Mouse (Mus musculus) erythroblast, embryonic 14.5 days (primary cell): ENCODE measurements around the gene Rbfox2. TPM values are rescaled to one million over a fixed set of nuclear protein-coding genes. Genes with fewer than 3 reads are reported as not detected.
A peak's percentile ranks its signal among the peaks of the same experiment; 100 is the strongest.

ENCODE experiments used
- H3K27me3 ChIP-seq: 2 replicates; pipeline ENCODE4 v1.6.1; 2012; ENCODE audit warnings: inconsistent platforms; ENCODE audit not compliant: control insufficient read depth
- H3K36me3 ChIP-seq: 2 replicates; pipeline ENCODE4 v1.6.1; 2012; ENCODE audit warnings: mild to moderate bottlenecking, inconsistent platforms; ENCODE audit not compliant: control insufficient read depth
- H3K4me1 ChIP-seq: 2 replicates; pipeline ENCODE4 v1.6.1; 2012; ENCODE audit warnings: inconsistent platforms; ENCODE audit not compliant: control insufficient read depth
- H3K4me3 ChIP-seq: replicated peaks from 2 replicates; pipeline ENCODE3; 2012; ENCODE audit warnings: moderate library complexity, mild to moderate bottlenecking, inconsistent platforms
- H3K9me3 ChIP-seq: 2 replicates; pipeline ENCODE4 v1.6.1; 2012; ENCODE audit warnings: low read length, inconsistent platforms, mixed read lengths; ENCODE audit not compliant: control insufficient read depth
- GATA1 ChIP-seq: IDR thresholded peaks from 2 replicates; pipeline ENCODE4 v1.6.1; 2012; ENCODE audit warnings: low read length, inconsistent platforms, mixed read lengths
- TAL1 ChIP-seq: IDR thresholded peaks from 3 replicates; pipeline ENCODE4 v1.6.1; 2012; ENCODE audit warnings: low read length, inconsistent platforms, mixed read lengths
- polyA plus RNA-seq: library from polyadenylated mRNA; stranded (reverse); fragments of >175 nt; gene quantifications from 2 replicates; pipeline ENCODE4 v1.2.3, GENCODE M21; 2012

Rbfox2 gene
- polyA plus RNA-seq, 1 experiment, result not detected

DNA sequence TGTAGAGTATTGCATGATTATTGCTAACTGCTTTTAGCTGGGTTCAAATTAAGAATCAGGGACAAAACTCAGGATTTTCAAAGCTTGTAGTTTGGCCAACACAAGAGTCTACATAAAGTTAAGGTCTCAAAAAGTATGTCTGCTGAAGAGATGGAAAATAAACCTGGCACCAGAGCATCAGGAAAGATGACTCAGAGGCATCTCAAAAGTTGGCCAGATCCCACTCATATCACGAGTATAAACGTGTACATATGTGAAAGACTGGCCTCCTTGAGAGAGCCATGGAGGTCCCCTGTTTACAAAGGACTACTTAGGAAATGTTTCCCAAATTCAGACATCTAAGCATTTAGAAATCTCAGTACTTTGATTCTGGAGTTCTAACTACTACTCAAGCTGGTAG is 138.0 kb downstream of the Rbfox2 start:
- H3K9me3 ChIP-seq, result no peaks in the 10 kb centered on the region
- H3K27me3 ChIP-seq, result no peaks in the 10 kb centered on the region
- no peaks in the 10 kb centered on the region for H3K4me1 ChIP-seq
- no peaks in the 10 kb centered on the region for H3K36me3 ChIP-seq
- H3K4me3 ChIP-seq, result no peak overlapping the region
- TF ChIP-seq TAL1, result no peak
- TF ChIP-seq GATA1, result no peak

DNA sequence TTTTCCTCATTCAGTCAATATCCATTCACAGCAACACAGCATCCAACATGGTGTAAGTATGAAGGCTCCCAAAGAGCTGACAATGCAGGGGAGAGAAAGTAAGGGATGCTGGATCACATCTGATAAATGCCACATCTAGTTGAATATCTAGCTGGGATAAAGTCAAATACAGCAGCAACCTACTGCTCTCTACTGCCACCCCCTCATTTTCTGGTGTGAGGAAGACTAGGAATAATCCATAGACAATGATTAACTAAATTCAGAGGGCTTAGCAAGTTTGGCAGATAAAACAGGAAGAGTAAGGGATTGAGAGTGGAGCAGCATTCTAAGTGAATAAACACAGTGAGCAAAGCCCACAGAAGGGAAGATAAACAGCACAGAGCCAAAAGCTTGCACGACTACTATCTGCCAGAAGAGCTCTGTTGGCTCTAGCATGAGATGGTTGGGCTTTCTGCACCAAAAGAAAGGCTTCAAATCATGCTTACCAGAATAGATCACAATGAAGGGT is 140.5 kb downstream of the Rbfox2 start:
- Histone ChIP-seq H3K27me3 (no peaks in the 10 kb centered on the region), H3K36me3 (no peaks in the 10 kb centered on the region), H3K9me3 (no peaks in the 10 kb centered on the region), H3K4me3 (no peak overlapping the region), H3K4me1 (no peaks in the 10 kb centered on the region)
- no peak for TF ChIP-seq TAL1
- TF ChIP-seq GATA1, result no peak

DNA sequence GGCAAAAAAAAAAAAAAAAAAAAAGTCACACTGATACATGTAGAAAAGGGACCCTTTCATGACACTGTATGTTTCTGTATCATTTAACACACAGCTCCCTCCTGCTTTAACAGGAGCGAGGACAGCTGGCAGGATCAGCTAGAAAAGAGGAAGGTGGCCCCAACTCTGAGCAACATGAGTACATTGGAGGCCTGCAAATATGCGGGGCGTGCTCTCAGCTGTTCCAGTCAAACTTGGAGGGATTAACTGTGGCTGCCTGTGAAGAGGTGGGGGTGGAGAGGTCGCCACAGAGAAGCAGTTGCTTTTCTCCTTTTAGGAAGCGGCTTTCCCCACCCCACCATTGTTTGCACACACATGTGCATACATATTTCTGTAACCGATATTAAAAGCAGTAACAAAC is 143.5 kb downstream of the Rbfox2 start:
- no peaks in the 10 kb centered on the region for H3K27me3 ChIP-seq
- no peaks in the 10 kb centered on the region for H3K36me3 ChIP-seq
- no peak overlapping the region for H3K4me3 ChIP-seq
- H3K9me3 ChIP-seq, result no peaks in the 10 kb centered on the region
- no peak for TF ChIP-seq GATA1
- no peak for TF ChIP-seq TAL1
- H3K4me1 ChIP-seq, result no peaks in the 10 kb centered on the region

DNA sequence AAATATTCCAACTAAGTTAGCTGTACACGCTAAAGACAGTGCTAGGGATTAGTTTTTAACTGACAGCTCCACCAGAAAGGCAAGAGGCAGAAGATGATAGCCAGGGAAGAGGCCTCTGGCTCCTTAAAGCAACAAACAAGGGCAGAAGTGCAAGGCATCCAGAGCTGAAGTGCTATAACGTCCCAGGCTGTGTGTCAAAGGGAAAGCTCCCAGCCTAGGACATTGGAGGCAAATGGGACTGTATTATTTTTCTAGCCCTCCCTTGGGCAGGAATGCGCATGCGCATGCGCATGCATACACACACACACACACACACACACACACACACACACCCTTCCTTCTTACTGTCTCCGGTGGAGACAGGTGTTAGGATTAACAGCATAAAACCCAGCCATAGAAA is 143.9 kb downstream of the Rbfox2 start:
- TF ChIP-seq GATA1, result no peak
- TF ChIP-seq TAL1, result no peak
- Histone ChIP-seq H3K4me1 (no peaks in the 10 kb centered on the region), H3K9me3 (no peaks in the 10 kb centered on the region), H3K4me3 (no peak overlapping the region), H3K27me3 (no peaks in the 10 kb centered on the region), H3K36me3 (no peaks in the 10 kb centered on the region)

DNA sequence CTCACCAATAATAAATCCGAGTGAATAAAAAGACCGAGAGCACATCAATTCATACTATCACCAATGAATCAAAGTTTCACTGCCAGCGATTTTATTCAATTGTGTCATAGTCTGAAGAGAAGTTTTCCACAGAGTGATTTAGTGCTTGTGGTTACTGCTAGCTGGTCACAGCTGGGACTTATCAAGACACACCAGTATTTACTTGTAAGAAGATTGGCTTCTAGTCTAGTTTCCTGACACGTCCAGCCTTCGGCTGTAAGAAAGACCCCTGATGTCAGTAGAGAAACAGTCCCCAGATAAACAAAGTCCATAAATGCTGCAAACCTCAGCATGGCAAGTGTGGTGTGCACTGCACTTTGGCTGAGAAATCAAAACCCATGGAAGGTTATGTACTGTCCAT is 145.4 kb downstream of the Rbfox2 start:
- no peak for TF ChIP-seq GATA1
- Histone ChIP-seq H3K27me3 (no peaks in the 10 kb centered on the region), H3K4me1 (no peaks in the 10 kb centered on the region), H3K9me3 (no peaks in the 10 kb centered on the region), H3K36me3 (no peaks in the 10 kb centered on the region), H3K4me3 (no peak overlapping the region)

DNA sequence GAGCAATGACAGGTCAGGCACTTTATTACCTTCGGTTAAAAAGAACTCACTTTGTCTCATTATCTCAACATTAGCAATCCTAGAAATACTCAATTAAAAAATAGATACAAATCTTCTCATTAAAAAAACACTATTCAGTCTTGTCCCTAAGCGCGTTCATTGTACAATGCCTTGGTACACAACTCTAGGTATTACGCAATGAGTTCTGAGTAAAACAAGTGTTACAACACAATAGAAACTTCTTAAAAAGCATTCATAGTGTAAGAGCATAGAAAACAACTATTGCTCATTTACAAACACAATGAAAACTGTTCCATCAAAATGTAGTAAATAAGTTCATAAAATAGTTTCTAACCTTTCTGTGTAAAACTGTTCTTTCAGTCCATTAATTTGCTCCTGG is 146.0 kb downstream of the Rbfox2 start:
- Histone ChIP-seq H3K4me1 (no peaks in the 10 kb centered on the region), H3K9me3 (no peaks in the 10 kb centered on the region), H3K27me3 (no peaks in the 10 kb centered on the region), H3K4me3 (no peak overlapping the region), H3K36me3 (no peaks in the 10 kb centered on the region)
- TF ChIP-seq GATA1 (no peak), TAL1 (no peak)

DNA sequence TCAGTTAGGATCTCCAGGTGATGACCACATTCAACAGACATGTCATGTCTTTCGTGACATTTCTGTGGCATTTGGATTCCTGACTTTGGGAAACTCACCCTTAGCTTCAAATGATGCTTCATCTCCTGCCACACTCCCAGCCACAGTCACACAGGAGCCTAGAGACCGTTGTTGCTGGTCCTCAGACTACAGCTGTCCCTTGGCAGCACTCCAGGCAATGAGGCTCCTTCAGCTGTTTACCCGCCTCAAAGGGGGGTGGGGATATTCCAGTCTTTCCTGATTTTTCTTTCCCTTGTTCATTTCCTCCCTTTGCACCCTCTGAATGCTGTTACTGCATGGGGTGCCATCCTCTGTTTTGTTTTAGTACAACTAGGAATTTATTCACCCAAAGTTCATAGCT is 150.3 kb downstream of the Rbfox2 start:
- Histone ChIP-seq H3K36me3 (no peaks in the 10 kb centered on the region), H3K9me3 (no peaks in the 10 kb centered on the region), H3K4me3 (no peak overlapping the region), H3K4me1 (peaks cover 2% of the 10 kb centered on the region), H3K27me3 (peaks cover 17% of the 10 kb centered on the region)
- TF ChIP-seq GATA1 (no peak), TAL1 (no peak)

DNA sequence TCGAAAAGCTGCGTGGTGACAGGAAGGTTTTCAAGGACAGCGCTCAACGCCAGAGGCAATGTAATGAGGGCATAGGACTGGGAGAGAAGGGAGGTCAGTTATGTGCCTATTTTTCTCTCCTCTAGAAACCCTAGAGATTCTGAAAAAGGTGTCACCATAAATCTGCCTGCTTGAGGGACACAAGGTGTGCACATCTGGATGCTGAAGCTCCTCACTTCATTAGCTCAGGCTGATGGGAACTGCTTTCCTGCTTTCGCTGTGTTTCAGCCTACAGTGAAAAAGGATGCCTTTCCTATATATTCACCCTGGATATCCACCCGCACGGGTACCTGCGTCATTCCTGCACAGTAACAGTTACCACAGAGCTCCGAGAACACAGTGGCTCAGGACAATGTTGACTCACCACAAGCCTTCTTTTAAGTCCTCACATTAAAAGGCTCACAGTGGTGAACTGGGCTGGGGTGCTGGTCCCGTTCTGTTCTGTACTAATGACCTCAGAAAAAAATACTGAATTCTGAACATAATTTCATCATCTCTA is 152.5 kb downstream of the Rbfox2 start:
- H3K4me1 ChIP-seq, result peaks cover 2% of the 10 kb centered on the region

DNA sequence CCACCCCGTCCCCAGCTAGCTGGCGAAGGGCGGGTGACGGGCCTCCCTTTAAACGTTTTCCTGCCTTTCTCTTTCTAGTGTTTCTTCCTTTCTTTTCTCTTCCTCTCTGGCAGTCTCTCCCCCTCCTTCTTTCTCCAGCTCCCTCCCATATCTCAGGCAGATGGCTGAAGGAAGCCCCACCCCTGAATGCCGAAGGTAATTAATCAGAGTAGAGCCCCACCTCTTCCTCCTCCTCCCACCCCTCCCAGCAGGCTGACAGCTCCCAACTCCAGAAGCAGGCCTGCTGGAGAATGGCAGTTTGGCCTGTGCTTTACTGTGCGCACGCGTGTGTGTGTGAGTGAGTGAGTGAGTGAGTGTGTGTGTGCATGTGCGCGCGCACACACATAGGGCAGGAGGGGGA is 153.2 kb downstream of the Rbfox2 start:
- Histone ChIP-seq H3K9me3 (no peaks in the 10 kb centered on the region), H3K36me3 (no peaks in the 10 kb centered on the region), H3K27me3 (peaks cover 17% of the 10 kb centered on the region), H3K4me3 (peak overlapping the region; percentile 50), H3K4me1 (peaks cover 2% of the 10 kb centered on the region)
- TF ChIP-seq TAL1 (no peak), GATA1 (no peak)

More for the DNA sequence above, 152.5 kb downstream of the Rbfox2 start:
- Histone ChIP-seq H3K4me3 (no peak overlapping the region), H3K9me3 (no peaks in the 10 kb centered on the region), H3K27me3 (peaks cover 17% of the 10 kb centered on the region), H3K36me3 (no peaks in the 10 kb centered on the region)
- TF ChIP-seq GATA1 (no peak), TAL1 (no peak)

DNA sequence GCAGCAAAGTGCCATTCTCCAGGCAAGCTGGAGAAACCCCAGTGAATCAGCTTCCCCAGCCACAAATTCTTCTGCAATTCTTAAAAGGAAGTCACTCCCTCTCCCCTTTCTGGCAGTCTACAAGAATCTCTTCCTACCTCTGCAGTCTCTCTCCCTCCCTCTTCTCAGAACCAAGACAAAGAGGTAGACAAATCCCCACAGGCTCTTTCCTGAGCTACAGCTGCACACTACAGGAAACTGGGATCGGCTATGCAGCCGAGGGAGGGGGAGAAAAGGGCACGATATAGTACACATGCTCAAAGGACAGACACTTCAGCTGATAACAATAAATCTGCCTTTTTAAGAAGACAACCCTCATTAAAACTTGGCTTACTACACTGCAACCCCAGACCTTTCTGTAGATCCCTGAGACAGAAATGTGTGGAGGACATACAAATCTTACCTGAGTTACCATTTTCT is 153.7 kb downstream of the Rbfox2 start:
- peak overlapping the region; percentile 50 for H3K4me3 ChIP-seq
- H3K27me3 ChIP-seq, result peaks cover 17% of the 10 kb centered on the region
- H3K36me3 ChIP-seq, result no peaks in the 10 kb centered on the region
- no peak for TF ChIP-seq GATA1
- TF ChIP-seq TAL1, result no peak
- H3K9me3 ChIP-seq, result no peaks in the 10 kb centered on the region
- H3K4me1 ChIP-seq, result peaks cover 2% of the 10 kb centered on the region
